Mouse (Mus musculus) gonadal fat pad, adult 2 months (tissue): ENCODE data around the gene Fam207a. TPM values are rescaled to one million over a fixed set of nuclear protein-coding genes. Genes with fewer than 3 reads are reported as not detected.
A peak's percentile ranks its signal among the peaks of the same experiment; 100 is the strongest.

Source experiments
- DNase-seq: peaks from one replicate; pipeline ENCODE4 v3.0.0-alpha.2; 2012; ENCODE audit warnings: low read depth
- polyA plus RNA-seq: library from polyadenylated mRNA; depleted of rRNA; stranded (reverse); fragments of >200 nt; gene quantifications from 2 replicates; pipeline ENCODE4 v1.2.3, GENCODE M21; 2012; rRNA removed

Gene Fam207a
- polyA plus RNA-seq, 1 experiment, result 21.9 TPM

GRCm38 (mm10) chr10:77455251-77456010 lies 60.2 kb downstream of the Fam207a start:
- DNase-seq, result no peak

- no peak for DNase-seq
Observed at GRCm38 (mm10) chr10:77454795-77455194, 60.8 kb downstream of the Fam207a start.

- no peak for DNase-seq
Observed at GRCm38 (mm10) chr10:77451822-77452221, 63.8 kb downstream of the Fam207a start.

DNA sequence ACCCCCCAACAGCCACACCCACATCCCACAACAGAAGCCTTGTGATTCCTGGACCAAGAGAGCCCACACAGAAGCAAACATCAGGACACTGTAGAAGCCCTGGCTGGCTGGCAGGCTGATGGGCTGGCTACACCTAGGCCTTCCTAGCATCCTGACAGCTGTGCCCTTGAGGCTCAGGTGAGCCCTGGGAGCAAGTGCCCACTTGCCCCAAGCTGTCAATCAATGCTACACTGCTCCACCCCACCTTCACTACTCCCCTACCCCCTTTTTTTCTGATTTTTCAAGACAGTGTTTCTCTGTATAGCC lies 65.5 kb downstream of the Fam207a start:
- no peak for DNase-seq

DNA sequence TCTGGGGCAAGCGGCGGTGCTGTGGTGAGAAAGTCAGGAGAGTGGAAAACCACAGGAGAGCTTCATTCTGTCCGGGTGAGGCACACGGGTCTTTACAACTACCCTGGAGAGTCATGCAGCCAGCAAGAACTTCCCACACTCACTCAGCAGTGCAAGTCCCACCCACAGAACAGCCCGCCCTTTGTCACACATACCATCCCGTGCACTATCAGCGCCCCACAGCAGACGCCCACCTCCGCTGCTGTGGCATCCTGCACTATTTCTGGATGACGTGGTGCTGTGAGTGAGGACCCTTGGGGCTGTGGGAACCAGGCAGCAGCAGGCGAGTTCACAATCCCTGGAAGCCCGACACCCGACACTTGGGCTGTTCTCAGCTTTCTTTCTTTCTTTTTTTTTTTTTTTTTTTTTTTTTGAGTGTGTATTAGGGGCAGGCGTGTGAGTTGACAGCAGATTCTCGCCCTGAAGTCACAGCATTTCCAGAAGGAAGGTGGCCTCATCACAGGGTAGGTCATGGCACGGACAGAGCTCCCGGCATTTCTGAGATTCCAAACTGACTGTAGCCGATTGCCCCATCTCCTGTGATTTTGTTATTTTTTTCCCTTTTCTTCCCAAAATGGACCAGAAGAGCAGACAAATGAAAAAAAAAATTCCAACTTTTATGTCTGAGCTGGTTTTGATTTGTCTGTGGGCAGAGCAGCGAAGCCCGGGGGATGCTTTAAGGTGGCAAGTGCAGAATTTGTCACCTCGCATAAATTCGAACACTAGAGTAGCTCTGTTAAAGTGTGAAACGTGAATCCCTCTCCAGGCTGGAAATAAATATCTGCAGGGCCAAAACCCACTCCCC lies 66.0 kb downstream of the Fam207a start:
- no peak for DNase-seq

- no peak for DNase-seq
Observed at GRCm38 (mm10) chr10:77448698-77449247, 66.8 kb downstream of the Fam207a start.

GRCm38 (mm10) chr10:77448209-77448608 lies 67.4 kb downstream of the Fam207a start:
- DNase-seq, result no peak

DNA sequence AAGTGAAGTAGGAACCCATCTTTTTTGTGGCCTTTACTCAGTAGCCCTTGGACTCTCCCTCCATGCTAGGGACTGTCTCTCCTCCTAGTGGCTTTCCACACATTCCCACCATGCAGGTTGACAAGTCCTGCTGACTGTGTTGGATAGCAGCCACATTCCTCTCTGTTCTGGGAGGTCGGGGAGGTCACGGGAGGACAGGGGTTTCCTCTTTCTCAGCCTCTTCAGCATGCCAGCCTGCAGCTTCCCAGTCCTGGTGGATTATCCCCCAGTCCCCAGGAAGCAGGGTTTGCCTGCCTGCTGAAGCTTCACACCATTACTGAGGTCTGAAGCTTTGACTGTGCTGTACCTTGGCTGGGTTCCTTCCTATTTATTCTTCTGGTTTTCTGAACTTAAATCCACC lies 67.8 kb downstream of the Fam207a start:
- DNase-seq, result no peak

DNA sequence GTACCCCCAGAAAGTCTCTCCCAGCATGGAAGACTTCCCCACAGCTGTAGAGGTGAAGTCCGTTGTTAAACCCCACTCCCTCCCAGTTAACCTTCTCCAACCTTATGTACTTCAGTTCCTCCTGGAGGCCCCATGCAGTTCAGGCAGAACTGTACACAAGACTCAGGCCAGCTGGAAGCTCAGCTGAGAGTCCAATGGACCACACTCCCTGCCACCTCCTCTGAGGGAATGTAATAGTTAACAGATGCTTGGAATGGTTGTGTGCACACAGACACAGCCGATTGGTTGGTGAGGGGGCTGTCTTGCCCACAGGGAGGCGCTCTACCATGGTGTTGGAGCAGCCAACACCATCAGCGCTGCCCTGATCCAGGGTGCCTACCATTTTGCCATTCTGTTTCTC lies 73.3 kb downstream of the Fam207a start:
- DNase-seq, result no peak

DNA sequence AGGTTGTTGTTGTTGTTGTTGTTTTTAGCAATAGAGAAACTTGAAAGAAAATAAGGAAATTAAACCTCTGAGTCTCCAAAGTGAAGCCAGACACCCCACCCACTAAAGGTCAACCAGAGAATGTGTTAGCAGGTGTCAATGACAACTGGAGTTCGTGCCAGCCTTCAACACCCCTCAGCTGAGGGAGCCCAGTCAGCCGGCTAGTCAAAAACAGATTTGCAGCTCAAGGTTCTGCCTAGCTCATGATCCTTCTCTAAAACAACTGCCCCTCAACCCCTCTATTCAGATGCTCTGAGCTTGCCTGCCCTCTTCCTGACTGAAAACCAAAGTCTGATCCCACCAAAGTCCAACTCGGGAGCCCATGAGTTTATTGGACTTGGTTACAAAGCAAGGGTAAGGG lies 73.8 kb downstream of the Fam207a start:
- DNase-seq, result no peak

DNA sequence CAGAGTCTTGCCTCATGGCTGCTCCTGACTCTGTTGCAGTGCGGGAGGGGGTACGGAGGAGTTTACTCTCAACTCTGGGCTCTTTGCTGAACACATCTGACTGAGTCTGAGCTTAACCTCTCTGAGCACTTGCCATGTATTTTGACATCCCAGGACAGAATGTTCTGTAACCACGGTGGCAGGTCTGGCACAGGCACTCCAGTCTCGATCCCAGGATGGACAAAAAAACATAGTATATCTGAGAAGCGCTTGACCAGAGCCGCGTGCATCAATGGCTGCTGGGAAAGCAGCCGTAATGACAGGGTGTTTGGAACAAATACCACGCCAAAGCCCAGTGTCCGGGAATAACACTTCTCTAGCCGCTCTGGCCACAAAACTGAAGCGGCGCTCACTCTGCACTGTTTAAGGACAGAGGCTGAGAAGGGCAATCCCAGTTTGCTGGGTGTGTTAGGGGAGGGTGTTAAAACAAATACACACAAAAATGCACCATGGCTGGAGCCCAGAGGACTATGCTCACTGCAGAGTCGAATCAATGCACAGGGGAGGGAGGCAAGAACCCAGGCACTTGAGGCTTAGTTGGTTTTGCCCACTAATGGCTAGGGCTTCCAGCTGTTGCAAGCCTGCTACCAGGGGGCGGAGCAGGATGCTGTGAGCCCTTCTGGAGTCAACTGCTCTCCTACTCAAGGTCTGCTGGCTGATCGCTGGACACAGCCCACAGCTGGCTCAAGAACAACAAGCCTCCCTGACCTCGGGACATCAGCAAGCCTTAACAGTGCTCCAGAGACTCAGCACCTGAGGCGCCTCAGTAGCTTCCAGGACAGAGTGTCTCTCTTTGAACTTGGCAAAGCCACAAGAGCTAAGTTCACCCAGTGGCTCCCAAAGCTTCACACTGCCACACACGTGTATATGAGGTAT lies 74.5 kb downstream of the Fam207a start:
- peak; percentile 71 for DNase-seq

DNA sequence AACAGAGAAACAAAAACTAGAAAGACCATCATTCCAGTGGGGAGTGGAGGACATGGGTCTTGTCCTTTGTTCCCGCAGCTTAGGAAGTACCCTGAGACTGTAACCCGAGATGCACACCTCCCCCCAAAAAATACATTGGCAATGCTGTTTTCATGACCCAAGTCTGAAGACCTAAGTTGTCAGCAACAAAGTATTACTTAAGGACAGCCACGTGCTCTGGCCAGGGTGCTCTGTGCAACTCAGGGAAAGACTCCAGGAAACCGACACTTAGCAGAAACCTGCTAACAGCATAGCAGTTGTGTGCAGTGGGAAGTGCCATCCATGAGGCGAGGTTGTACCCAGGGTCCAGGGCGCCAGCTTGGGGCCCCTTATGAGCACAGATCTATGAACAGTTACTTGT lies 75.3 kb downstream of the Fam207a start:
- no peak for DNase-seq

DNA sequence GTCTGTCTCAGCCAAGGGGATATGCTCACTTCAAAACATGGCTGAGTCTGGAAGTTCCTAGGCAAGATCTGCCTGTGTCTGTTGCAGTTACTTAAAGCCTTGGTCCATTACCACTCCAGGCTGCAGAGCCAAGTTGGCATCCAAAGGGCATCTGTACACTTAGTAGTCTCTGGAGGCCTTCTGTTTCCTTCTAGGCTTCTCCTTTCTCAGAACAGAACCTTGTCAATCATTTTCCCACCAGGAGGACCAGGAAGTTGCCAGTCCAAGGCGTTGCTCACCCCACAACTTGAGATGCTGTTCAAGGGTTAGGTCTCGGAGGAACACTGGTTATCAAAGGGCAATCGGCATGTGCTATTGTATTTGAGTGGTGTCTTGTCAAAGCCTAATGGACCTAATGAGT lies 76.6 kb downstream of the Fam207a start:
- no peak for DNase-seq

- no peak for DNase-seq
Observed at GRCm38 (mm10) chr10:77438021-77438420, 77.6 kb downstream of the Fam207a start.

Other genes with a start within 250 kb of the Fam207a start
- 11.0 and 12.7 TPM in 2 replicates for gene Adarb1, start 97.5 kb downstream of the Fam207a start, polyA plus RNA-seq
- gene Itgb2, start 14.5 kb upstream of the Fam207a start, polyA plus RNA-seq, result 17.9 and 21.8 TPM in 2 replicates
- gene Pttg1ip, start 65.9 kb upstream of the Fam207a start, polyA plus RNA-seq, result 203 and 244 TPM in 2 replicates
- 270 and 286 TPM in 2 replicates for gene Sumo3, start 90.3 kb upstream of the Fam207a start, polyA plus RNA-seq
- 0.75 TPM in 1 of 2 replicates, not detected in the other for gene Gm49325, start 90.4 kb upstream of the Fam207a start, polyA plus RNA-seq
- 46.0 and 47.8 TPM in 2 replicates for gene Ube2g2, start 106.5 kb upstream of the Fam207a start, polyA plus RNA-seq
- 0.54 and 1.1 TPM in 2 replicates for gene Tspear, start 170.8 kb upstream of the Fam207a start, polyA plus RNA-seq
- gene Gm19402, start 175.0 kb upstream of the Fam207a start, polyA plus RNA-seq, result not detected in 2 replicates
- not detected in 2 replicates for gene Gm9508, start 181.4 kb upstream of the Fam207a start, polyA plus RNA-seq
- gene Gm10272, start 190.8 kb upstream of the Fam207a start, polyA plus RNA-seq, result not detected in 2 replicates
- not detected in 2 replicates for gene Gm10024, start 195.7 kb upstream of the Fam207a start, polyA plus RNA-seq
- gene Gm10142, start 200.0 kb upstream of the Fam207a start, polyA plus RNA-seq, result not detected in 2 replicates
- not detected in 2 replicates for gene Krtap12-1, start 204.8 kb upstream of the Fam207a start, polyA plus RNA-seq
- gene Gm10100, start 210.7 kb upstream of the Fam207a start, polyA plus RNA-seq, result not detected in 2 replicates
- gene Gm18596, start 226.9 kb upstream of the Fam207a start, polyA plus RNA-seq, result not detected in 2 replicates
- not detected in 2 replicates for gene Gm9736, start 235.6 kb upstream of the Fam207a start, polyA plus RNA-seq
- not detected in 2 replicates for gene Gm3233, start 243.9 kb upstream of the Fam207a start, polyA plus RNA-seq